Mouse (Mus musculus) liver, adult 10 weeks (tissue): ENCODE results near the gene Utp18. TPM values are rescaled to one million over a fixed set of nuclear protein-coding genes. Genes with fewer than 3 reads are reported as not detected.

Experiments
- polyA plus RNA-seq: library from polyadenylated mRNA; stranded (reverse); fragments of 350-450 nt; fragmentation: Illumina TruSeq; extraction: RNeasy Lipid Tissue Mini Kit (QIAGEN cat#74804); gene quantifications from one replicate; pipeline ENCODE4 v1.2.3, GENCODE M21; 2014; ENCODE audit warnings: low read depth, low replicate concordance

Utp18 gene
- polyA plus RNA-seq, result 22.4 TPM

DNA sequence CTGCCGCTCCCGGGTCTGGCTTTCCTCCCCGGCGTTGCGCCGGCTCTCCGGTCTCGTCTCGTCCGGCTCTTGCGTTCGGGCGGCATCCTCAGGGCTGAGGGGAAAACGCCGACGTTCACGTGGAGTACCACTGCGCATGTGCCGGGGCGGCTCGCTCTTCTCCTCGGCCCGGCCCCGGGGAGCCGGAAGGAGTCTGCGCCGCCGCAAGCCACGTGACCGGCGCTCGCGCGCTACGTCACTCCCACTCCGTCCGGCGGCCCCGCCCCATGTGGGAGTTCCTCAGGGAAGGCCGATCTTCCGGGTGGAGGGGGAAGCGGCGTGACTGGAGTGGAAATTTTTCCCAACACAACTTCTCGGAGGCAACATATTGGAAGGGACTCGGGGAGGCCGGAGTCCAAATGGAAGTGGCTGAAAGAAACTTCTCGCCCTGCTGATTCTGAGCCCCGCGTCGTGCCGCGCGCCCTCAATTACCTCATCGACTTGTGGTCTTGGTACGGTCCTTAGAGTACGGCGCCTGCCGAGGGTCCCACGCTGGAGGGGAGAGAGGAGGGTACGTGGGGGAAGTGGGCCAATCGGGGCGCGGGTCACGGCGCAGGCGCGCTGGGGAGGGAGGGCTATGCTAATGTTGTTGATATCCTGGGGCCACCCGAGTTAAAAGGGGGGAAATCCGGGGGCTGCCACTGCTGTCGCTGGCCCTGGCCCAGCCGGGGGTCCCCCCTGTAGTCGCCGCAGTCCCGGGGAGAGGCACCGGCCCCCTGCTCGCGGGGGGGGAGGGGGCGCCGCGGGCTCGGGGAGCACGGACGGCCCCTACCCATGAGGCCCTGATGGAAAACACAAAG is at the start of gene Utp18, which contains the start of gene Mbtd1:
Gene Utp18 (minus strand): TSS at position 195 of the 839 bp plus-strand sequence.
Gene Mbtd1 (plus strand): TSS at position 281 of the 839 bp plus-strand sequence.

Other genes starting within 250 kb of the Utp18 start
- gene Mbtd1, start 86 bp upstream of the Utp18 start, polyA plus RNA-seq, result 14.3 TPM
- 118 TPM for gene Nme2, start 70.5 kb upstream of the Utp18 start, polyA plus RNA-seq
- gene Gm20390, start 82.5 kb upstream of the Utp18 start, polyA plus RNA-seq, result not detected
- gene Nme1, start 82.8 kb upstream of the Utp18 start, polyA plus RNA-seq, result 9.9 TPM
- gene Spag9, start 110.3 kb upstream of the Utp18 start, polyA plus RNA-seq, result 51.2 TPM